Mouse (Mus musculus): Measurements from ENCODE around the gene Ncaph2. TPM values are rescaled to one million over a fixed set of nuclear protein-coding genes. Genes with fewer than 3 reads are reported as not detected.

The Ncaph2 gene
- polyA plus RNA-seq, 1 experiment, result 185 TPM

DNA sequence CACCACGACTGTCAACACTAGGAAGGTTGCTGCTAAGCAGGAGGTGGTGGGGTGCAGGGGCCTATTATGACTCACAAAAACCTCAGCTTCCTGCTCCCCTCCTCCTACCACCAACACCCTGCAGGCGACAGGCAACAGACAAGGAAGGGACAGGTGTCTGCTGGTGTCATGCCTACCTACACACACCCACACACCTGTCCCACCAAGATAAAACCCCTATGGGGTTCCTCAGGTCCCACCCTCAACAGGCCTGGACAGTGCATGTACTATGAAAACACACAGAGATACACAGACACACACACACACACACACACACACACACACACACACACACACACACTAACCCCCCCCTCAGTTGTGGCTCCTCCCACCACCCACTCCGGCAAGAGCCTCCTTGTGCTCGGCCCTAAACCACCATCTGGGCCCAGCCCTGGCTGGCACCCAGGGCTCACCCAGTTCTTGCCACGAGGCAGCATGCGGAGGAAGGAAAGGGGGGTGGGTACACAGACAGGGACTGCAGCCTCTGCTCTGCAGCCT, 45.5 kb upstream of the Ncaph2 start:
- peaks cover 81% of the 10 kb centered on the region for H3K79me3 ChIP-seq (ENCODE audit: low read depth)
- TF ChIP-seq MYOG (IDR thresholded peaks at IDR 0.05; ENCODE audit: control insufficient read depth, extremely low read depth, insufficient read length) (no peak), FOSL1 (IDR thresholded peaks at IDR 0.05; ENCODE audit: insufficient read depth, low read length, poor library complexity, severe bottlenecking) (peak; percentile 56), USF1 (IDR thresholded peaks at IDR 0.05; ENCODE audit: low read depth) (no peak), CTCF (IDR thresholded peaks at IDR 0.05; ENCODE audit: control insufficient read depth, insufficient read depth, insufficient read length) (no peak), CEBPB (IDR thresholded peaks at IDR 0.05; ENCODE audit: low read depth) (no peak), MAX (IDR thresholded peaks at IDR 0.05) (peak; percentile 90), MYOD1 (IDR thresholded peaks at IDR 0.05; ENCODE audit: control insufficient read depth, insufficient read length, low read depth) (peak; percentile 98)
- H3ac ChIP-seq (ENCODE audit: control insufficient read depth, insufficient read length, low read depth), result peak overlapping the region; percentile 54
- no peak overlapping the region for H3K4me3 ChIP-seq (ENCODE audit: insufficient read depth, poor library complexity, severe bottlenecking)
- peaks cover 29% of the 10 kb centered on the region for H3K36me3 ChIP-seq (ENCODE audit: control insufficient read depth, insufficient read depth)
- H3K27me3 ChIP-seq (ENCODE audit: control insufficient read depth, insufficient read depth, insufficient read length), result no peaks in the 10 kb centered on the region
- H3K79me2 ChIP-seq (ENCODE audit: control insufficient read depth, insufficient read depth), result peaks cover 100% of the 10 kb centered on the region

DNA sequence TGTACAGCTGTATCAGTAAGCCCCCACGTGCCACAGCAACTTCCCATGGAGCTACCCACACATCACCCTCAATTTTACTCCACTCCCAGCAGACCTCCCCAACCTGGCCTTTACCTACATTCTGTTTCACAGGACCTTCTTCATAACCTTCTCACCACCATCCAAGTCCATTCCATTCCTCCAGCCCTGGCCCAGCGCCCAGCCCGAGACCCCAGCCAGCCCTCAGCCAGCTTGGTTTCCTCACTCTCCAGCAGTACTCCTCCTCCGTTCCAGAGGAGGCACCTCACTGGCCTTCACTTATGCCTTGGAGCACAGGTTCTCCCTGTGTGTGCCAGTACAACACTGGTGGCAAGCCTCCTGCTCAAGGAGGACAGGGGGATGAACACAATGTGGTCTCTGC, 42.2 kb upstream of the Ncaph2 start:
- TF ChIP-seq USF1 (IDR thresholded peaks at IDR 0.05; ENCODE audit: low read depth) (no peak), CTCF (IDR thresholded peaks at IDR 0.05; ENCODE audit: control insufficient read depth, insufficient read depth, insufficient read length) (no peak), FOSL1 (IDR thresholded peaks at IDR 0.05; ENCODE audit: insufficient read depth, low read length, poor library complexity, severe bottlenecking) (no peak), MYOD1 (IDR thresholded peaks at IDR 0.05; ENCODE audit: control insufficient read depth, insufficient read length, low read depth) (no peak), MAX (IDR thresholded peaks at IDR 0.05) (no peak), MYOG (IDR thresholded peaks at IDR 0.05; ENCODE audit: control insufficient read depth, extremely low read depth, insufficient read length) (no peak), CEBPB (IDR thresholded peaks at IDR 0.05; ENCODE audit: low read depth) (no peak)
- Histone ChIP-seq H3K4me3 (ENCODE audit: insufficient read depth, poor library complexity, severe bottlenecking) (peak overlapping the region; percentile 15), H3K36me3 (ENCODE audit: control insufficient read depth, insufficient read depth) (no peaks in the 10 kb centered on the region)

DNA sequence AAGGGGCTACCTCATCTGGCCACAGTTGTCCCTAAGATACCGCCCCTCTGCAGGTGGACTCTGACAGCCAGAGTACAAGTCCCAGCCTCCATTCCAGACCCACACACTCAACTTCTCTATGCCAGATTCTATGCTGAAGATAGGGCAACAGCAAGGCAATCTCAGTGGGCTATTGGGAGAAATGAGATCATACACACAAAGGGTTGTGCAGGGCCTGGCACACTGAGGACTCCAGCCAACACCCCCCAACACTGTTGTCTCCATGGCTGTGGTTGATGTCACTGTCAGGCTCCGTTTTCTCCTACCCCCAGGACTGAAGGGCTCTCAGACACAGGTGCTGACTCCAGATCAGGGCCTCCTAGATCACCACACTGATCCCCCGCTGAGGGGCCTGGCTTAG, 41.4 kb upstream of the Ncaph2 start:
- H3K4me3 ChIP-seq (ENCODE audit: insufficient read depth, poor library complexity, severe bottlenecking), result peak overlapping the region; percentile 99
- peak overlapping the region; percentile 76 for H3ac ChIP-seq (ENCODE audit: control insufficient read depth, insufficient read length, low read depth)
- no peaks in the 10 kb centered on the region for H3K36me3 ChIP-seq (ENCODE audit: control insufficient read depth, insufficient read depth)
- H3K79me3 ChIP-seq (ENCODE audit: low read depth), result peaks cover 57% of the 10 kb centered on the region
- TF ChIP-seq MYOG (IDR thresholded peaks at IDR 0.05; ENCODE audit: control insufficient read depth, extremely low read depth, insufficient read length) (no peak), FOSL1 (IDR thresholded peaks at IDR 0.05; ENCODE audit: insufficient read depth, low read length, poor library complexity, severe bottlenecking) (no peak), MYOD1 (IDR thresholded peaks at IDR 0.05; ENCODE audit: control insufficient read depth, insufficient read length, low read depth) (no peak), CEBPB (IDR thresholded peaks at IDR 0.05; ENCODE audit: low read depth) (no peak), USF1 (IDR thresholded peaks at IDR 0.05; ENCODE audit: low read depth) (no peak), MAX (IDR thresholded peaks at IDR 0.05) (no peak), CTCF (IDR thresholded peaks at IDR 0.05; ENCODE audit: control insufficient read depth, insufficient read depth, insufficient read length) (no peak)
- no peaks in the 10 kb centered on the region for H3K27me3 ChIP-seq (ENCODE audit: control insufficient read depth, insufficient read depth, insufficient read length)
- H3K79me2 ChIP-seq (ENCODE audit: control insufficient read depth, insufficient read depth), result peaks cover 60% of the 10 kb centered on the region

More for the DNA sequence above, 42.2 kb upstream of the Ncaph2 start:
- Histone ChIP-seq H3K27me3 (ENCODE audit: control insufficient read depth, insufficient read depth, insufficient read length) (no peaks in the 10 kb centered on the region), H3K79me3 (ENCODE audit: low read depth) (peaks cover 65% of the 10 kb centered on the region), H3ac (ENCODE audit: control insufficient read depth, insufficient read length, low read depth) (peak overlapping the region; percentile 19), H3K79me2 (ENCODE audit: control insufficient read depth, insufficient read depth) (peaks cover 67% of the 10 kb centered on the region)

DNA sequence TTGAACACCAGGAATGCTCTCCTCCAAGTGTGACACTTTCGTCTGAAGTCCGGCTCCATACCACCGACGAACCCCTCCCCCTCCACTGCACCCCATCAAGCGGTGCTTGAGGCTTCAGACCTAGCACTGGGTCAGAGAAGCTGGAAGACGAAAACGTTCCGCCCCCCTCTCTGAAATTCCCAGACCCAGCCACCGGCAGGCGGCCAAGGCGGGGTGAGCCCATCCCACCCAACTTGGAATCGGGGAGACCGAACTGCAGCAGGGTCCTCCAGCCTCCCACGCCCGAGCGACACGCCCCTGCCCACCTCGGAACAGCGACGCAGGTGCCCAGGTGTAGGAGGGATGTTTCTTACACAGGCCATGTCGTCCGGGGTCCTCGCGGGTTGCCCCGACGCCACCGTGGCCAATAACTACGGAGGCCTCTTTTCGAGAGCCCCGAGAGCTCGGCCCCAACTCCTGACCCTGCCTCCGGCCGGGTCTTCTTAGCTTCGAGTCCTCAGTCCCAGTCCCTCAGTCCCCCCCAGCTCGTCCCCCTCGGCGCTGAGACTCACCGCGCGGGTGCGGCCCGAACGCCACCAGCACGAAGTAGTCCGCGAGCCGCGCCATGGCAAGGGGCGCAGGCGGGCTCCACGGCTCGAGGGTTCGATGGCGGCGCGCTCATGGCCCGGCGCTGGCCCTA, 40.9 kb upstream of the Ncaph2 start:
- peaks cover 54% of the 10 kb centered on the region for H3K79me2 ChIP-seq (ENCODE audit: control insufficient read depth, insufficient read depth)
- H3K36me3 ChIP-seq (ENCODE audit: control insufficient read depth, insufficient read depth), result no peaks in the 10 kb centered on the region
- TF ChIP-seq FOSL1 (IDR thresholded peaks at IDR 0.05; ENCODE audit: insufficient read depth, low read length, poor library complexity, severe bottlenecking) (no peak), MYOG (IDR thresholded peaks at IDR 0.05; ENCODE audit: control insufficient read depth, extremely low read depth, insufficient read length) (no peak), MAX (IDR thresholded peaks at IDR 0.05) (no peak), USF1 (IDR thresholded peaks at IDR 0.05; ENCODE audit: low read depth) (no peak), CTCF (IDR thresholded peaks at IDR 0.05; ENCODE audit: control insufficient read depth, insufficient read depth, insufficient read length) (no peak), CEBPB (IDR thresholded peaks at IDR 0.05; ENCODE audit: low read depth) (no peak), MYOD1 (IDR thresholded peaks at IDR 0.05; ENCODE audit: control insufficient read depth, insufficient read length, low read depth) (no peak)
- H3K27me3 ChIP-seq (ENCODE audit: control insufficient read depth, insufficient read depth, insufficient read length), result no peaks in the 10 kb centered on the region
- H3K79me3 ChIP-seq (ENCODE audit: low read depth), result peaks cover 52% of the 10 kb centered on the region
- H3ac ChIP-seq (ENCODE audit: control insufficient read depth, insufficient read length, low read depth), result peak overlapping the region; percentile 76
- peak overlapping the region; percentile 99 for H3K4me3 ChIP-seq (ENCODE audit: insufficient read depth, poor library complexity, severe bottlenecking)

DNA sequence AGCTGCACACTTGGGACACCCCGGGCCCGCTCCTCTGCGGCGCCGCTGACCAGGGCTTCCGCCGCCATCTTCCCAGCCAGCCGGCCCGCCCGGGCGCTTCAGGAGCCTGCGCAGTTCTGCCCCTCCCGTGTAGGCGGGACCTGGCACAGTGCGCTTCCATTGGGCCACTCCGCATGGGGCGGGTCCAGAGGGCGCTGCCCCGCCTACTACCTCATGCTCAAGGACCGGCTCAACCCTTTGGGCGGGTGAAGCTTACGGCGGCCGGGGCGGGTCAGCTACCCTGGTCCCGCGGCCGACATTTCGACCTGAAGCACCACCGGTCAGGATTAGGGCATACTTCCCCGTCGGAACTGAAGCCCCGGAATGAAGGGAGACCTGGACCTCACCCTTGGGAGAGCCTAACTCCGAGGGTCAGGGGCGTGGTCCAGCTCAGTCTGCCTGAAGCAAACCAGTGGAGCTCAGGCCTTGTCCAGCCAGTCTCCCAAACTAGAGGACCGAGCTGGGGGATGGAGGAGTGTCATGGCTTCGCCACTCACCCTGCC, 40.3 kb upstream of the Ncaph2 start, which contains the start of gene Sbf1:
Gene Sbf1 (minus strand): TSS at position 122 of the 542 bp plus-strand sequence.
- Histone ChIP-seq H3K4me3 (ENCODE audit: insufficient read depth, poor library complexity, severe bottlenecking) (peak within 1 kb of the TSS; percentile 99), H3ac (ENCODE audit: control insufficient read depth, insufficient read length, low read depth) (peak within 1 kb of the TSS; percentile 82), H3K79me2 (ENCODE audit: control insufficient read depth, insufficient read depth) (peaks cover 48% of the 10 kb centered on the region), H3K27me3 (ENCODE audit: control insufficient read depth, insufficient read depth, insufficient read length) (no peaks in the 10 kb centered on the region), H3K79me3 (ENCODE audit: low read depth) (peaks cover 48% of the 10 kb centered on the region), H3K36me3 (ENCODE audit: control insufficient read depth, insufficient read depth) (no peaks in the 10 kb centered on the region)
- TF ChIP-seq FOSL1 (IDR thresholded peaks at IDR 0.05; ENCODE audit: insufficient read depth, low read length, poor library complexity, severe bottlenecking), result no peak
- TF ChIP-seq CTCF (IDR thresholded peaks at IDR 0.05; ENCODE audit: control insufficient read depth, insufficient read depth, insufficient read length), result no peak
- TF ChIP-seq MAX (IDR thresholded peaks at IDR 0.05), result peak; percentile 49

Data from C2C12 (cell line).